Mouse (Mus musculus): ENCODE data around the gene Gas8. TPM values are rescaled to one million over a fixed set of nuclear protein-coding genes. Genes with fewer than 3 reads are reported as not detected.

The Gas8 gene
- total RNA-seq (2023): 1 to 10 TPM; 7.7 to 9.1 TPM

DNA sequence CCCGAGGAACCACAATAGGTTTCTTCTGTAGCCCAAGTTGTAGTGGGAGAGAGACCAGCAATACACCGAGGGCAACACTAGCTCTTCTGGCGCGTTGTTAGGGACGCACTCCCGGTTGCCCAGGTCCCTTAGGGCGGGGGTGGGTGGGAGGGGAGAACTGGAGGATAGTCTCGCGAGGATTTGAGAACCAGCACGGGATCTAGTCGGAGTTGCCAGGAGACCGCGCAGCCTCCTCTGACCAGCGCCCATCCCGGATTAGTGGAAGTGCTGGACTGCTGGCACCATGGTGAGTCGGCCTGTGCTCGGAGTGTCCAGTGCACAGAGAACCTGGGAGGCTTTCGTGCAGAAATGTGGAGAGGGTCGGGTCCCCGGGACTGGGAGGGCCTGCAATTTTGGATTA, at the start of gene Gas8:
Gene Gas8 (plus strand): TSS at position 168 of the 400 bp plus-strand sequence.

DNA sequence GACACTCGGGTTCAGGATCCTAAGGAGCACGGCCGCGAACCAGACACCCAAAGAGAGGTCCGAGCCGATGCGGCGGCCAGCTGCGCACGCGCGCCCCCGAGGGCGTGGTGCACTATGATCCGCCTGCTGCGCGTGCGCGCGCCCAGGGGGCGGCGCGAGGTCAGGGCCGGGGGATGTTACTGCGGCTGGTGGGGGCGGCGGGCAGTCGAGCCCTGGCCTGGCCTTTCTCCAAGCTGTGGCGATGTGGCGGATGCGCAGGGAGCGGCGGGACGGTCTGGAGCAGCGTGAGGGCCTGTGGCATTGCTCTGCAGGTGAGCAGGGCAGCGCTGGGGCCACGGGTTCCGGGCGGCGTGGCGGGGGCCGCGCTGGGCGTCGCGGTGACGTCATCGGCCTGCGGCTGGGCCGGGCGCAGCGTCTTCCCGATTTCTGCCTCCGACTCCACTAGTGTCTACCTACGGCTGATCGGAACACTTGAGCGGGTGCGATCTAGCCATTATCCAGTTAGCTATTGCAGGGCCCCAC, 40.8 kb upstream of the Gas8 start, which contains the start of gene Afg3l1:
Gene Afg3l1 (plus strand): TSS at position 167 of the 522 bp plus-strand sequence.

DNA sequence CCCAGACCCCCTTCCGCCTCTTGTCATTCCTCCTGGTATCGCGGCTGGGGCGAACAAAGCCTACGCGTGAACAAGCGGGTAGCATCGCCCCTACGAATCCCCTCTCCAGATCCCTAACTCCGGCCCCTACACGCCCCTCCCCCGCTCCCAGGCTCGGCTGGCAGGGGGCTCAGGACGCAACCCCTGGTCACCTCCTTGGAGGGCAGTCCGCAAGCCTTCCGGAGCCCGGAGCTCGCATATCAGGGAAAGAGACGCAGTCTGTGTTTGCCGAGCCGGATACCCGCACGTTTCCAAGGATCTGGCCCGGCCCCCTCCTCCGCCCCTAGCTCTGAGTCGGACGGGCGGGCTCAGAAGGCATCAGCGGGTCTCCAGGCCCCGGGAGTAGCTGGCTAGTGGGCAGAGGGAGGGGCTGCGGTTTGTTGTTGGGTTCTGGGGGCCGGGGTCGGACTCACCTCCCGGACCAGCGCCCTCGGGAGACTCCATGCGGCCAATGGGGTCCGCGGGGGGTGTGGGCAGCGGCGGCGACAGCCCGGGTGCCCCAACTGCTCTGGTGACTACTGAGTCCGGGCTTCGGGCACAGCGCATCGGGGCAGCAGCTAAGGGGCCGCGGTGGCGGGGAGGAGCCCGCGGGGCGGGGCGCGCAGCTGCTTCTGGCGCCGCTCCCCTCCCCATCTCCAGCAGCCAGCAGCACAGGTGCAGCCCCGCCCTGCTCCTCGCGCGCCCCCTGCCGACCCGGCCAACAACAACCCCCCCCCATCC, 3.7 kb upstream of the Gas8 start, which contains the start of gene Dbndd1:
Gene Dbndd1 (minus strand): TSS at position 683 of the 759 bp plus-strand sequence.

Other genes starting within 250 kb of the Gas8 start
- 10 to 100 TPM; 45.7 to 58.2 TPM for gene Fanca, start 200.3 kb upstream of the Gas8 start, total RNA-seq (2023)
- gene Spire2, start 186.1 kb upstream of the Gas8 start, total RNA-seq (2023): not detected
- 100 to 1,000 TPM; 189 to 231 TPM for gene Tcf25, start 145.1 kb upstream of the Gas8 start, total RNA-seq (2023)
- gene Mc1r, start 111.7 kb upstream of the Gas8 start, total RNA-seq (2023): not detected
- under 1 TPM in 1 of 2 experiments, not detected in 1; 0.46 TPM for gene Tubb3, start 107.4 kb upstream of the Gas8 start, total RNA-seq (2023)
- 10 to 100 TPM; 22.6 to 24.2 TPM for gene Def8, start 95.3 kb upstream of the Gas8 start, total RNA-seq (2023)
- gene Afg3l1, start 40.9 kb upstream of the Gas8 start, total RNA-seq (2023): 10 to 100 TPM; 29.0 to 52.5 TPM
- not detected for gene Dbndd1, start 3.4 kb upstream of the Gas8 start, total RNA-seq (2023)
- gene Rhou, start 135.1 kb downstream of the Gas8 start, total RNA-seq (2023): 1 to 10 TPM; 4.7 to 5.0 TPM